Mouse (Mus musculus) brain, embryonic 14.5 days (tissue): Measurements from ENCODE around the gene Scn1b.

Experiments used
- CTCF ChIP-seq: fragments of 200-500 bp; IDR thresholded peaks from 2 replicates; pipeline ENCODE4 v1.5.1; 2012; ENCODE audit warnings: inconsistent platforms, mild to moderate bottlenecking, moderate library complexity, borderline replicate concordance; ENCODE audit not compliant: insufficient read depth, insufficient read length; ENCODE audit errors: extremely low read depth
- POLR2A ChIP-seq: fragments of 200-500 bp; IDR thresholded peaks from 2 replicates; pipeline ENCODE4 v1.6.1; 2012; ENCODE audit warnings: mild to moderate bottlenecking, inconsistent platforms, borderline replicate concordance; ENCODE audit not compliant: poor library complexity, insufficient read depth, insufficient read length, severe bottlenecking; ENCODE audit errors: extremely low read depth

- TF ChIP-seq CTCF = no peak
- no peak for TF ChIP-seq POLR2A
Measured at GRCm38 (mm10) chr7:31110861-31111385, 15.9 kb downstream of the Scn1b start.
